Mouse (Mus musculus): ENCODE measurements at regions not wholly inside any gene's neighbourhood (a gene's known extent, or its start where the extent isn't known, plus 50 kb on each side); places are given as distances from the start of the nearest gene placed in this dataset.

GRCm38 (mm10) chr13:69421966-69422365 lies 111.6 kb upstream of the Nsun2 start:
- H3K27ac ChIP-seq = no peak overlapping the region
- TF ChIP-seq CTCF (IDR thresholded peaks at IDR 0.05; ENCODE audit: low read depth) = no peak
- no peak for DNase-seq (ENCODE audit: low spot score)
- H3K4me1 ChIP-seq (ENCODE audit: insufficient read depth, low read length) = no peaks in the 10 kb centered on the region
- H3K36me3 ChIP-seq (ENCODE audit: insufficient read depth, low read length) = no peaks in the 10 kb centered on the region
- H3K4me2 ChIP-seq (ENCODE audit: low read depth, low read length) = no peak overlapping the region
- no peak for ATAC-seq
- H3K9ac ChIP-seq (replicated peaks; ENCODE audit: low read length) = no peak overlapping the region
- no peak overlapping the region for H3K4me3 ChIP-seq (ENCODE audit: low read length)
- H3K27me3 ChIP-seq (ENCODE audit: insufficient read depth, low read length) = no peaks in the 10 kb centered on the region
- no peaks in the 10 kb centered on the region for H3K9me3 ChIP-seq (ENCODE audit: low read length)

- no peak overlapping the region for H3K27ac ChIP-seq
These were observed 107.4 kb upstream of the Nsun2 start for GRCm38 (mm10) chr13:69426117-69426516.

GRCm38 (mm10) chr13:69429596-69429995 lies 104.0 kb upstream of the Nsun2 start:
- no peaks in the 10 kb centered on the region for H3K36me3 ChIP-seq (ENCODE audit: insufficient read depth, low read length)
- H3K9ac ChIP-seq (replicated peaks; ENCODE audit: low read length) = no peak overlapping the region
- DNase-seq (ENCODE audit: low spot score) (no peak), ATAC-seq (no peak)
- WGBS = 29% methylated on average over 5 of the region's 5 CpGs
- H3K4me1 ChIP-seq (ENCODE audit: insufficient read depth, low read length) = no peaks in the 10 kb centered on the region
- H3K9me3 ChIP-seq (ENCODE audit: low read length) = no peaks in the 10 kb centered on the region
- H3K27ac ChIP-seq = no peak overlapping the region
- H3K4me2 ChIP-seq (ENCODE audit: low read depth, low read length) = no peak overlapping the region
- no peak for TF ChIP-seq CTCF (IDR thresholded peaks at IDR 0.05; ENCODE audit: low read depth)
- H3K27me3 ChIP-seq (ENCODE audit: insufficient read depth, low read length) = no peaks in the 10 kb centered on the region
- no peak overlapping the region for H3K4me3 ChIP-seq (ENCODE audit: low read length)

More at GRCm38 (mm10) chr13:69426117-69426516, 107.4 kb upstream of the Nsun2 start:
- TF ChIP-seq CTCF (IDR thresholded peaks at IDR 0.05; ENCODE audit: low read depth) = no peak
- DNase-seq (ENCODE audit: low spot score) (peak; percentile 59), ATAC-seq (peak; percentile 71; the same call in 1 of the 2 replicates)
- 28% methylated on average over 6 of the region's 6 CpGs for WGBS
- Histone ChIP-seq H3K36me3 (ENCODE audit: insufficient read depth, low read length) (no peaks in the 10 kb centered on the region), H3K4me3 (ENCODE audit: low read length) (no peak overlapping the region), H3K9ac (replicated peaks; ENCODE audit: low read length) (no peak overlapping the region), H3K27me3 (ENCODE audit: insufficient read depth, low read length) (no peaks in the 10 kb centered on the region), H3K4me2 (ENCODE audit: low read depth, low read length) (no peak overlapping the region), H3K9me3 (ENCODE audit: low read length) (no peaks in the 10 kb centered on the region), H3K4me1 (ENCODE audit: insufficient read depth, low read length) (no peaks in the 10 kb centered on the region)

GRCm38 (mm10) chr13:69433461-69434323 lies 99.9 kb upstream of the Nsun2 start:
- Histone ChIP-seq H3K4me2 (ENCODE audit: low read depth, low read length) (no peak overlapping the region), H3K9ac (replicated peaks; ENCODE audit: low read length) (no peak overlapping the region), H3K4me1 (ENCODE audit: insufficient read depth, low read length) (no peaks in the 10 kb centered on the region), H3K36me3 (ENCODE audit: insufficient read depth, low read length) (no peaks in the 10 kb centered on the region), H3K9me3 (ENCODE audit: low read length) (no peaks in the 10 kb centered on the region), H3K27ac (no peak overlapping the region), H3K27me3 (ENCODE audit: insufficient read depth, low read length) (no peaks in the 10 kb centered on the region), H3K4me3 (ENCODE audit: low read length) (no peak overlapping the region)
- no peak for TF ChIP-seq CTCF (IDR thresholded peaks at IDR 0.05; ENCODE audit: low read depth)
- no peak for ATAC-seq
- no peak for DNase-seq (ENCODE audit: low spot score)
- 85% methylated on average over 8 of the region's 8 CpGs for WGBS

GRCm38 (mm10) chr13:69439486-69439885 lies 94.1 kb upstream of the Nsun2 start:
- no peak for TF ChIP-seq CTCF (IDR thresholded peaks at IDR 0.05; ENCODE audit: low read depth)
- no peak overlapping the region for H3K4me3 ChIP-seq (ENCODE audit: low read length)
- H3K9ac ChIP-seq (replicated peaks; ENCODE audit: low read length) = no peak overlapping the region
- ATAC-seq = no peak
- no peak for DNase-seq (ENCODE audit: low spot score)
- H3K4me1 ChIP-seq (ENCODE audit: insufficient read depth, low read length) = no peaks in the 10 kb centered on the region
- H3K9me3 ChIP-seq (ENCODE audit: low read length) = no peaks in the 10 kb centered on the region
- H3K27ac ChIP-seq = no peak overlapping the region
- no peaks in the 10 kb centered on the region for H3K36me3 ChIP-seq (ENCODE audit: insufficient read depth, low read length)
- no peaks in the 10 kb centered on the region for H3K27me3 ChIP-seq (ENCODE audit: insufficient read depth, low read length)
- H3K4me2 ChIP-seq (ENCODE audit: low read depth, low read length) = no peak overlapping the region
- WGBS = 86% methylated on average over 9 of the region's 9 CpGs

GRCm38 (mm10) chr13:69441798-69442197 lies 91.7 kb upstream of the Nsun2 start:
- Histone ChIP-seq H3K4me1 (ENCODE audit: insufficient read depth, low read length) (no peaks in the 10 kb centered on the region), H3K27ac (no peak overlapping the region), H3K4me3 (ENCODE audit: low read length) (no peak overlapping the region), H3K36me3 (ENCODE audit: insufficient read depth, low read length) (no peaks in the 10 kb centered on the region), H3K27me3 (ENCODE audit: insufficient read depth, low read length) (no peaks in the 10 kb centered on the region), H3K9me3 (ENCODE audit: low read length) (no peaks in the 10 kb centered on the region), H3K9ac (replicated peaks; ENCODE audit: low read length) (no peak overlapping the region), H3K4me2 (ENCODE audit: low read depth, low read length) (no peak overlapping the region)
- ATAC-seq = no peak
- no peak for DNase-seq (ENCODE audit: low spot score)
- whole genome bisulfite sequencing = 66% methylated on average over 1 of the region's 1 CpGs
- TF ChIP-seq CTCF (IDR thresholded peaks at IDR 0.05; ENCODE audit: low read depth) = no peak

GRCm38 (mm10) chr13:69445611-69446010 lies 87.9 kb upstream of the Nsun2 start:
- Histone ChIP-seq H3K4me3 (ENCODE audit: low read length) (no peak overlapping the region), H3K4me1 (ENCODE audit: insufficient read depth, low read length) (no peaks in the 10 kb centered on the region), H3K9ac (replicated peaks; ENCODE audit: low read length) (no peak overlapping the region), H3K27ac (no peak overlapping the region), H3K9me3 (ENCODE audit: low read length) (no peaks in the 10 kb centered on the region), H3K36me3 (ENCODE audit: insufficient read depth, low read length) (no peaks in the 10 kb centered on the region), H3K4me2 (ENCODE audit: low read depth, low read length) (no peak overlapping the region), H3K27me3 (ENCODE audit: insufficient read depth, low read length) (no peaks in the 10 kb centered on the region)
- ATAC-seq = no peak
- DNase-seq (ENCODE audit: low spot score) = no peak
- WGBS = 70% methylated on average over 4 of the region's 4 CpGs
- no peak for TF ChIP-seq CTCF (IDR thresholded peaks at IDR 0.05; ENCODE audit: low read depth)

Small RNA genes lying in the stretch of these regions (microRNA-seq; reads per million reads assigned to microRNA genes)
- gene Gm44375 = 0 reads per million in 2 experiments
